Mouse (Mus musculus) liver, postnatal 0 days (tissue): ENCODE data around the gene Fam160a1.

ENCODE experiments used
- CTCF ChIP-seq: sonication (generic); IDR thresholded peaks from 2 replicates; pipeline ENCODE4 v1.5.1; 2016; ENCODE audit warnings: antibody characterized with exemption, low read depth
- EP300 ChIP-seq: IDR thresholded peaks from 2 replicates; pipeline ENCODE4 v1.6.1; 2016; ENCODE audit warnings: antibody characterized with exemption, low read depth, mild to moderate bottlenecking

DNA sequence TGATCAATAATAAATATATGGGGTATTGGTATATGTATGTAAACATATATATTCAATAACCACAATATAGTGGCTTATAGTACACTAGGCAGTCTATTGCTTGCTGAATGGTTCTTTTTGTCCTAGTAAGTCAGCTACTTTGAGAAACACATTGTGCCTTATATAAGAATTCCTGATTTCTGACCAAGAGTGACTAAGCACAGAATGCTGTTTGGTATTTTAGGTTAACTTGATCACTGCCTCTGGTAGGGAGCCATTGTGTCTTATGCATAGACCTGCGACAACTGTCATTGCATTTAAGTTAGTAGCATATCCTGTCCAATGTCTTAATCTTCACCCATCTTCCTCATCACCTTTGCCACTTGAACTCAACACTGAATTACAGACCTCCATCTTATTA, 197.3 kb downstream of the Fam160a1 start:
- TF ChIP-seq CTCF (no peak), EP300 (no peak)
